Mouse (Mus musculus): ENCODE results near the gene Slc10a7. TPM values are rescaled to one million over a fixed set of nuclear protein-coding genes. Genes with fewer than 3 reads are reported as not detected.
"Not testable (repeated sequence)": the region's sequence is repeated elsewhere in the genome, so short reads cannot be mapped to it uniquely, and the experiment has no call there.

Slc10a7 gene
- polyA plus RNA-seq, 2 experiments = 3.3 to 4.4 TPM

DNA sequence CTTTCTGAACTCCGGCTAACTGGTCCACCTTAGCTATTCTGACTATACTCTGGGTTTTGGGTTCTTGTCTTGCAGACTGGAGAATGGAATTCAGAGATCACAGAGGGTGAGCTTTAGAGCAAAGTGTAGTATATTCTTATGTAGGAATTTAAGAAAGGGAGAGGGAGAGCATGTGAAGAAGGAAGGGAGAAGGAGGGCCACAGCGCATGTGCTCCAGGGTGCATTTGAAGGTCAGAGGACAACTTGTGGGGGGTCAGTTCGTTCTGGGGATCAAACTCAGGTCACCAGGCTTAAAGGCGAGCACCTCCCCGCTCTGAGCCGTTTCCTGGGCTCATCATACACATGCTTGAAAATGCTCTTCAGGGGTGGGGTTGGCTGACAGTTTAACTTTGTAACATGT lies 24.8 kb downstream of the Slc10a7 start:
- no peak for DNase-seq (ENCODE audit: low read depth in 3 of 3, low spot score in 3 of 3)
- no peaks in the 10 kb centered on the region for H3K4me1 ChIP-seq (replicated peaks; ENCODE audit: control insufficient read depth in 2 of 2, insufficient read depth in 2 of 2, low read length in 1 of 2)
- no peaks in the 10 kb centered on the region for H3K27me3 ChIP-seq (ENCODE audit: control insufficient read depth, insufficient read depth, low read length)
- H3K9me3 ChIP-seq (ENCODE audit: control insufficient read depth, low read length) = no peaks in the 10 kb centered on the region
- TF ChIP-seq CTCF (IDR thresholded peaks at IDR 0.05; ENCODE audit: low read depth) = no peak
- no peak for TF ChIP-seq EP300 (IDR thresholded peaks at IDR 0.05; ENCODE audit: low read depth)
- H3K36me3 ChIP-seq (replicated peaks; ENCODE audit: control insufficient read depth, insufficient read depth, low read depth) = no peaks in the 10 kb centered on the region; the same call in none of the 2 replicates
- no peak overlapping the region for H3K4me3 ChIP-seq (ENCODE audit: insufficient read depth in 1 of 2, low read depth in 2 of 2, low read length in 2 of 2)
- no peak overlapping the region for H3K4me2 ChIP-seq (ENCODE audit: low read depth)
- 75% methylated on average over 6 of the region's 6 CpGs for WGBS (ENCODE audit: insufficient replicate concordance)
- ATAC-seq (ENCODE audit: insufficient read depth) = no peak
- no peak overlapping the region for H3K27ac ChIP-seq
- no peak overlapping the region for H3K9ac ChIP-seq (replicated peaks)

- Histone ChIP-seq H3K4me3 (ENCODE audit: insufficient read depth in 1 of 2, low read depth in 2 of 2, low read length in 2 of 2) (no peak overlapping the region), H3K36me3 (replicated peaks; ENCODE audit: control insufficient read depth, insufficient read depth, low read depth) (no peaks in the 10 kb centered on the region; the same call in none of the 2 replicates), H3K4me1 (replicated peaks; ENCODE audit: control insufficient read depth in 2 of 2, insufficient read depth in 2 of 2, low read length in 1 of 2) (no peaks in the 10 kb centered on the region), H3K9me3 (ENCODE audit: control insufficient read depth, low read length) (no peaks in the 10 kb centered on the region), H3K9ac (replicated peaks) (no peak overlapping the region), H3K27me3 (ENCODE audit: control insufficient read depth, insufficient read depth, low read length) (no peaks in the 10 kb centered on the region), H3K4me2 (ENCODE audit: low read depth) (no peak overlapping the region), H3K27ac (no peak overlapping the region)
- ATAC-seq (ENCODE audit: insufficient read depth) = no peak
- no peak for DNase-seq (ENCODE audit: low read depth in 3 of 3, low spot score in 3 of 3)
- TF ChIP-seq EP300 (IDR thresholded peaks at IDR 0.05; ENCODE audit: low read depth) (no peak), CTCF (IDR thresholded peaks at IDR 0.05; ENCODE audit: low read depth) (no peak)
- 59% methylated on average over 5 of the region's 5 CpGs for WGBS (ENCODE audit: insufficient replicate concordance)
Observed at GRCm38 (mm10) chr8:78536716-78537115, 27.6 kb downstream of the Slc10a7 start.

DNA sequence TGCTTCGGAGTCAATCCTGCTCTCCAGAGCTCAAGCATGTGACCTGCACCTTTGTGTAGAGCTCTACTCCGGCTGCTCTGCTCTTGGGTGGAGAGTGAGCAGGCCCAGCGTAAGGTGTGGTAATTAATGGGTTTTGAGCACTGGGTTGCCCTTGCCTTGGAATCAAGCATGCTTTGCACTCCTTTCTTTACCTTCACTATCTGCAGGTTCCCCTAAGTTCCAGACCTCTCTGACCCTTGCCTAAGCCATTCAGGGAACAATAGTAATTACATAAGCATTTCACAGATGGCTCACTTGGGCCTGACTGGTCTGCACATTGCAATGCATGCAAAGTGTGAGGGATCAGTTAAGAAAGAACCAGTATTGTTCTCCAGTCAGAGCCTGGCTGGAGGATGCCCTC lies 28.6 kb downstream of the Slc10a7 start:
- no peaks in the 10 kb centered on the region for H3K27me3 ChIP-seq (ENCODE audit: control insufficient read depth, insufficient read depth, low read length)
- no peaks in the 10 kb centered on the region for H3K4me1 ChIP-seq (replicated peaks; ENCODE audit: control insufficient read depth in 2 of 2, insufficient read depth in 2 of 2, low read length in 1 of 2)
- TF ChIP-seq EP300 (IDR thresholded peaks at IDR 0.05; ENCODE audit: low read depth) (no peak), CTCF (IDR thresholded peaks at IDR 0.05; ENCODE audit: low read depth) (no peak)
- WGBS (ENCODE audit: insufficient replicate concordance) = 72% methylated on average over 3 of the region's 3 CpGs
- no peak overlapping the region for H3K27ac ChIP-seq
- ATAC-seq (ENCODE audit: insufficient read depth) (no peak), DNase-seq (ENCODE audit: low read depth in 3 of 3, low spot score in 3 of 3) (no peak)
- H3K4me3 ChIP-seq (ENCODE audit: insufficient read depth in 1 of 2, low read depth in 2 of 2, low read length in 2 of 2) = no peak overlapping the region
- no peak overlapping the region for H3K9ac ChIP-seq (replicated peaks)
- H3K9me3 ChIP-seq (ENCODE audit: control insufficient read depth, low read length) = no peaks in the 10 kb centered on the region
- H3K36me3 ChIP-seq (replicated peaks; ENCODE audit: control insufficient read depth, insufficient read depth, low read depth) = no peaks in the 10 kb centered on the region; the same call in none of the 2 replicates
- H3K4me2 ChIP-seq (ENCODE audit: low read depth) = no peak overlapping the region

- not testable (repeated sequence) for H3K4me1 ChIP-seq (replicated peaks; ENCODE audit: control insufficient read depth in 2 of 2, insufficient read depth in 2 of 2, low read length in 1 of 2); ATAC-seq (ENCODE audit: insufficient read depth); H3K4me3 ChIP-seq (ENCODE audit: insufficient read depth in 1 of 2, low read depth in 2 of 2, low read length in 2 of 2); DNase-seq (ENCODE audit: low read depth in 3 of 3, low spot score in 3 of 3); H3K9me3 ChIP-seq (ENCODE audit: control insufficient read depth, low read length); H3K36me3 ChIP-seq (replicated peaks; ENCODE audit: control insufficient read depth, insufficient read depth, low read depth); H3K4me2 ChIP-seq (ENCODE audit: low read depth); H3K27me3 ChIP-seq (ENCODE audit: control insufficient read depth, insufficient read depth, low read length); H3K27ac ChIP-seq; H3K9ac ChIP-seq (replicated peaks)
- 78% methylated on average over 3 of the region's 6 CpGs for WGBS (ENCODE audit: insufficient replicate concordance)
Observed at GRCm38 (mm10) chr8:78542670-78543069, 33.5 kb downstream of the Slc10a7 start.

DNA sequence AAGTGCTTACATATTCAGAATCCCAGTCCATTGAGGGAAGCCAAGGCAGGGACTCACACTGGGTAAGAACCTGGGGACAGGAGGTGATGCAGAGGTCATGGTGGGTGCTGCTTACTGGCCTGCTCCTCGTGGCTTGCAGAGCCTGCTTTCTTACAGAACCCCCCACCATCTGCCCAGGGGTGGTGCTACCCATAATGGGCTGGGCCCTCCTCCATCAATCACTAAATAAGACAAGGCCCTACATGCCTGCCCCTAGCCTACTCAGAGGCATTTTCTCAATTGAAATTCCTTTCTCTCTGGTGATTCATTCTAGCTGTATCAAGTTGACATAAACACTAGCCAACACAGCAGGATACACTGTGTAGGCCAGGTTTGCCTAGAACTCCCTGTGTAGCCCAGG lies 34.5 kb downstream of the Slc10a7 start:
- TF ChIP-seq EP300 (IDR thresholded peaks at IDR 0.05; ENCODE audit: low read depth) = no peak
- TF ChIP-seq CTCF (IDR thresholded peaks at IDR 0.05; ENCODE audit: low read depth) = no peak
- no peak overlapping the region for H3K27ac ChIP-seq
- H3K4me3 ChIP-seq (ENCODE audit: insufficient read depth in 1 of 2, low read depth in 2 of 2, low read length in 2 of 2) = no peak overlapping the region
- no peak overlapping the region for H3K4me2 ChIP-seq (ENCODE audit: low read depth)
- H3K9me3 ChIP-seq (ENCODE audit: control insufficient read depth, low read length) = no peaks in the 10 kb centered on the region
- H3K36me3 ChIP-seq (replicated peaks; ENCODE audit: control insufficient read depth, insufficient read depth, low read depth) = no peaks in the 10 kb centered on the region; the same call in 1 of the 2 replicates
- H3K27me3 ChIP-seq (ENCODE audit: control insufficient read depth, insufficient read depth, low read length) = no peaks in the 10 kb centered on the region
- no peaks in the 10 kb centered on the region for H3K4me1 ChIP-seq (replicated peaks; ENCODE audit: control insufficient read depth in 2 of 2, insufficient read depth in 2 of 2, low read length in 1 of 2)
- DNase-seq (ENCODE audit: low read depth in 3 of 3, low spot score in 3 of 3) = no peak
- H3K9ac ChIP-seq (replicated peaks) = no peak overlapping the region
- 42% methylated on average over 1 of the region's 1 CpGs for WGBS (ENCODE audit: insufficient replicate concordance)
- no peak for ATAC-seq (ENCODE audit: insufficient read depth)

Measured in liver, embryonic 14.5 days (tissue).